Mouse (Mus musculus): ENCODE data around the gene Ffar4. TPM values are rescaled to one million over a fixed set of nuclear protein-coding genes. Genes with fewer than 3 reads are reported as not detected.

Ffar4 gene
- not detected for total RNA-seq (2021)
- long read RNA-seq, experiment 1, result 0 reads
- long read RNA-seq, experiment 2, result 0 reads

GRCm38 (mm10) chr19:38096858-38097758 lies at the start of gene Ffar4:
Ffar4 (plus strand) TSS chr19:38097071.
- no peak for TF ChIP-seq CTCF (conservative IDR thresholded peaks at IDR 0.05)
- Histone ChIP-seq H3K4me3 (peak within 1 kb of the TSS; percentile 26; the same call in 1 of the 2 replicates), H3K27ac (no peak within 1 kb of the TSS)
- DNase-seq (ENCODE audit: low spot score in 2 of 2), result no peak

GRCm38 (mm10) chr19:38049686-38050085 lies 47.2 kb upstream of the Ffar4 start:
- TF ChIP-seq CTCF (conservative IDR thresholded peaks at IDR 0.05), result no peak
- no peak overlapping the region for H3K4me3 ChIP-seq
- no peak overlapping the region for H3K27ac ChIP-seq
- DNase-seq (ENCODE audit: low spot score in 2 of 2), result no peak

DNA sequence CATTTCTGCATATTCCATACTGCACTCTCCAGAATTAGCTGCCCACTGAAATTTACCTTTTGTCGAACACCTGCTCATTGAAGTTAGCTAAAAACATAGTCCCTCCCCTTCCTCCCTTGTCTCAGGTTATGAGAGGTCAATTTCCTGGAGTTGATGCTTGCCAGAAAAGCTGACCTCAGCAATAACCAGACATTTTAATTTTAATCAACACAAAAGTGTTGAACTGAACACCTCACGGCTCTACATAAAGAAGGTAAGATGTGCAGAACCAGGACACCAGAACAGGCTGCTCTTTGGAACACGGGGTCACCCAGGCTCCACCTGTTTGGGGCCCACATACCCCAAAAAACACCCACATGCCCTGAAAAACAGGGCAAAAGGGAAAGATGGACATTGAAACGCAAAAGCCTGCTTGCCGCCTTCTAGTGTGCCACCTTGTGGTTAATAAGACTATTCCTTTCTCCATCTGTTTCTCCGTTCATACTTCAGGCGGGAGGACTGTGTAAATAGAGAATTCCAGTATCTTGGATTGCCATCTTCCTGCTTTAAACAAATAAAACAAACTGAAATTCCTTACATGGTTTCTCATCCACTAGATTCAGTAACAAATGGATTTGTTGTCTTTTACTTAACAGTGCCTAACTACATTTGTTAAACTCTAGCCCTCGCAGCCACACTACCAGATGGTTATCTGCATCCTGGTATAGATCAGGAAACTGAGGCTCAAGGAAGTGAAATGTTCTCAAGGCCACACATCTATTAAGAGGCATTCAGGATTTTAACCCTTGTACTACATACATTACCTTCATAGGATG lies 43.4 kb upstream of the Ffar4 start:
- DNase-seq (ENCODE audit: low spot score in 2 of 2), result peak in 1 of 2 experiments; percentile 6
- peak overlapping the region; percentile 73; the same call in 1 of the 2 replicates for H3K27ac ChIP-seq
- peak overlapping the region; percentile 62 for H3K4me3 ChIP-seq
- TF ChIP-seq CTCF (conservative IDR thresholded peaks at IDR 0.05), result peak; percentile 83

GRCm38 (mm10) chr19:38054149-38054719 lies 42.6 kb upstream of the Ffar4 start:
- peak overlapping the region; percentile 73 for H3K27ac ChIP-seq
- peak in 1 of 2 experiments; percentile 59 for DNase-seq (ENCODE audit: low spot score in 2 of 2)
- peak overlapping the region; percentile 62 for H3K4me3 ChIP-seq
- no peak for TF ChIP-seq CTCF (conservative IDR thresholded peaks at IDR 0.05)

GRCm38 (mm10) chr19:38054720-38055192 lies 42.1 kb upstream of the Ffar4 start, which contains the start of gene Cep55:
Cep55 (plus strand) TSS chr19:38055011.
- TF ChIP-seq CTCF (conservative IDR thresholded peaks at IDR 0.05), result 0 out of 2 replicates have a peak, but pooled peaks have one; percentile 8
- Histone ChIP-seq H3K4me3 (peak within 1 kb of the TSS; percentile 62), H3K27ac (peak within 1 kb of the TSS; percentile 73)
- peak; percentile 92 to 95 for DNase-seq (ENCODE audit: low spot score in 2 of 2)

DNA sequence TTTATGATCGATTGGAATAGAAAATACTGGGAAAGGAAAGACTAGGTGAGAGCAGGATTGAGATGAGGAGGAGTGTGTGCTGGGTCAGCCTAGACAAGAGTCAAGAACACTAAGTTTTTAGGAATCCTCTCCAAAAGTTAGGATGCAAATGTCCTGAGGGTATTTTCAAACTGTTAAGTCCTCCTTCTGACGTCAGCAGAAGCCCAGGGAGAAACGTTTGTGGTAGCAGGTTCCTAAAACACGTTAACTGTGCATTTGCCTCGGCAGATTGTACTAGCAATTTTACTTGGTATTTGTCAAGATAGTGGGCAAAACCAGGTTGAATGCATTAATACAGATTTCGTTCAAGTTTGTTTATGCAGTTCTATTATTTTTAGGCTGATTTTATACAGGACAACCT lies 41.1 kb upstream of the Ffar4 start:
- DNase-seq (ENCODE audit: low spot score in 2 of 2), result no peak
- no peak overlapping the region for H3K27ac ChIP-seq
- TF ChIP-seq CTCF (conservative IDR thresholded peaks at IDR 0.05), result no peak
- no peak overlapping the region for H3K4me3 ChIP-seq

GRCm38 (mm10) chr19:38056276-38056675 lies 40.6 kb upstream of the Ffar4 start:
- no peak for TF ChIP-seq CTCF (conservative IDR thresholded peaks at IDR 0.05)
- H3K4me3 ChIP-seq, result no peak overlapping the region
- H3K27ac ChIP-seq, result no peak overlapping the region

DNA sequence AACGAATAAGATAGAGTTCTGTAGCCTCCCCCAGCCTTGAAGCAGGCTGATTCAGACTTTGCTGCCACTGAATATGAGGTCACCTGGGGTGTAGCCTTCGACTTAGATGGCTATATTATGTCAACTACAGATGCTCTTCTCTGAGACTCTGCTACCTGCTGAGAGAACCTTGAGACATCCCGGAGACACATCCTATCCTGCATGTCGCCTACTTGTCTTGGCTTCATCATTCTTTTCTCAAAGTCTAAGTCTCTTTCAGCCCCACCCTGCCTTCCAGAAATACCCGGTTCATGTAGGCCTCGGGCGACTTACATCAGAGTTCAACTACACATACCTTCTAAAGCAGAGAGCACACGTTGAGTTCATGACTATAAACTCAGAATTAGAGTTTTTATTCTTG lies 39.9 kb upstream of the Ffar4 start:
- Histone ChIP-seq H3K4me3 (no peak overlapping the region), H3K27ac (no peak overlapping the region)
- DNase-seq (ENCODE audit: low spot score in 2 of 2), result no peak
- TF ChIP-seq CTCF (conservative IDR thresholded peaks at IDR 0.05), result no peak

More at GRCm38 (mm10) chr19:38056276-38056675, 40.6 kb upstream of the Ffar4 start:
- no peak for DNase-seq (ENCODE audit: low spot score in 2 of 2)

GRCm38 (mm10) chr19:38063201-38063600 lies 33.7 kb upstream of the Ffar4 start:
- Histone ChIP-seq H3K27ac (no peak overlapping the region), H3K4me3 (no peak overlapping the region)
- no peak for TF ChIP-seq CTCF (conservative IDR thresholded peaks at IDR 0.05)
- DNase-seq (ENCODE audit: low spot score in 2 of 2), result no peak

DNA sequence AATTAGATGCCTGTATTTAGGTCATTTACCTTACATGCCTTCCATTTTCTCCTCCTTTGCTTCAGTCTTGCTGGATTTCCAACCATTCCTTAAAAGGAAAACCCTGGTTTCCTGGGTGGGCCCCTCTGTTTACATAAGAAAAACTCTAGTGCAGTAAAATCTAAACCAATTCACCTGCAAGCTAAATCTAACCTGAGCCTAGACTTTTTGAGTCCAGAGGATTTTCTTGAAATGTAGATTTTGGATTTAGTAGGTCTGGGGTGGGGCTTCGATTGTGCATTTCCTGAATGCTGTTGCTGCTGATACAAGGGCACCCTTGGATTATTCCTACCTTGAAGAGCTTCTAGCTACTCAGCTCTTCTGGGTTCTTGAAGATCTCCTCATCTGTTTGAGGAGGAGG lies 32.8 kb upstream of the Ffar4 start:
- TF ChIP-seq CTCF (conservative IDR thresholded peaks at IDR 0.05), result no peak
- H3K27ac ChIP-seq, result no peak overlapping the region
- no peak for DNase-seq (ENCODE audit: low spot score in 2 of 2)
- no peak overlapping the region for H3K4me3 ChIP-seq

- no peak overlapping the region for H3K27ac ChIP-seq
- DNase-seq (ENCODE audit: low spot score in 2 of 2), result no peak
- H3K4me3 ChIP-seq, result no peak overlapping the region
- no peak for TF ChIP-seq CTCF (conservative IDR thresholded peaks at IDR 0.05)
Observed at GRCm38 (mm10) chr19:38073226-38073625, 23.6 kb upstream of the Ffar4 start.

DNA sequence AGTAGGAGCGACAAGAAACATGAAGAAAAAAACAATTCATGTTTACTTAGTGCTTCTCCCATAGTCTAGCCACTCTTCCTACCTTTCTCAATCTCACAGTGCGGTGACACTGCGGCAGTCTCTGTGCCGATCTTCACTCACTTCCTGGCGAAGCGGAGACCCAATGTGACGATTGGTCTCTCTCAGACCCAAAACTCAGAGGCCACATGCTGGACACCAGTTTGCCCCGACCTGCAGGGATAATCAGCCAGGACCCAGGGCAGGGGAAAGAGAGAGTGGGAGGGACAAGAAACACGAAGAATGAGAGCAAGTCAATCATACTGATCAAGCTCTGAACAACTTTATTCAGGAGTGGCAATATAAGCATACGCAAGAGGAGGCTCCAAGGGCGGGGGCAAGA lies 21.8 kb upstream of the Ffar4 start:
- DNase-seq (ENCODE audit: low spot score in 2 of 2), result no peak
- no peak for TF ChIP-seq CTCF (conservative IDR thresholded peaks at IDR 0.05)
- H3K4me3 ChIP-seq, result no peak overlapping the region
- no peak overlapping the region for H3K27ac ChIP-seq

Data from layer of hippocampus, adult 2 months (tissue).